Mouse (Mus musculus) stomach, embryonic 14.5 days (tissue): Measurements from ENCODE around the gene Tor1a. TPM values are rescaled to one million over a fixed set of nuclear protein-coding genes. Genes with fewer than 3 reads are reported as not detected.
"Not testable (repeated sequence)": the region's sequence is repeated elsewhere in the genome, so short reads cannot be mapped to it uniquely, and the experiment has no call there.

ENCODE experiments used
- ATAC-seq: fragments of 200-750 bp; cut with Nextera tagmentation; 2 replicates; pipeline ENCODE4 v1.8.0; 2017; ENCODE audit warnings: low read depth, moderate TSS enrichment; ENCODE audit not compliant: insufficient number of reproducible peaks, insufficient read depth, low FRiP score
- H3K27ac ChIP-seq: fragments of 300-500 bp; sonication (generic); 2 replicates; pipeline ENCODE4 v1.5.1; 2014; ENCODE audit warnings: mild to moderate bottlenecking, low read length, moderate library complexity, mixed read lengths
- H3K27me3 ChIP-seq: fragments of 300-500 bp; sonication (generic); 2 replicates; pipeline ENCODE4 v1.6.1; 2014; ENCODE audit warnings: low read length, control low read depth, mixed read lengths; ENCODE audit not compliant: control insufficient read depth, insufficient read depth
- H3K36me3 ChIP-seq: fragments of 300-500 bp; sonication (generic); 2 replicates; pipeline ENCODE4 v1.6.1; 2014; ENCODE audit warnings: mild to moderate bottlenecking, control low read depth, low read length, moderate library complexity, mixed read lengths; ENCODE audit not compliant: control insufficient read depth, insufficient read depth
- H3K4me1 ChIP-seq: fragments of 300-500 bp; sonication (generic); 2 replicates; pipeline ENCODE4 v1.6.1; 2014; ENCODE audit warnings: low read length, control low read depth, mixed read lengths; ENCODE audit not compliant: control insufficient read depth, insufficient read depth
- H3K4me2 ChIP-seq: fragments of 300-500 bp; sonication (generic); replicated peaks from 2 replicates; pipeline ENCODE4 v1.6.1; 2014; ENCODE audit warnings: low read depth, low read length, control low read depth
- H3K4me3 ChIP-seq: fragments of 300-500 bp; sonication (generic); 2 replicates; pipeline ENCODE4 v1.5.1; 2014; ENCODE audit warnings: low read depth, low read length, control low read depth
- H3K9ac ChIP-seq: fragments of 300-500 bp; sonication (generic); replicated peaks from 2 replicates; pipeline ENCODE4 v1.6.1; 2014; ENCODE audit warnings: low read depth, mild to moderate bottlenecking, control low read depth, low read length, moderate library complexity, mixed read lengths
- H3K9me3 ChIP-seq: fragments of 300-500 bp; sonication (generic); 2 replicates; pipeline ENCODE4 v1.6.1; 2016; ENCODE audit warnings: low read depth, low read length, control low read depth; ENCODE audit not compliant: control insufficient read depth
- WGBS: fragments of 180-500 bp; shearing (Covaris S2); extraction: QIAGEN DNeasy Blood & Tissue Kit; methylation state at CpG from one replicate; pipeline ENCODE4 v1.1.7; 2014; 5-methylcytosine and 5-hydroxymethylcytosine counted together
- polyA plus RNA-seq: library from polyadenylated mRNA; unstranded; fragments of >200 nt; fragmentation: Nextera tagmentation; extraction: Ambion mirVana; gene quantifications from 2 replicates; pipeline ENCODE4 v1.2.1, GENCODE M21; 2014

Gene Tor1a
- polyA plus RNA-seq, 1 experiment from 2014 or later: 68.6 TPM

DNA sequence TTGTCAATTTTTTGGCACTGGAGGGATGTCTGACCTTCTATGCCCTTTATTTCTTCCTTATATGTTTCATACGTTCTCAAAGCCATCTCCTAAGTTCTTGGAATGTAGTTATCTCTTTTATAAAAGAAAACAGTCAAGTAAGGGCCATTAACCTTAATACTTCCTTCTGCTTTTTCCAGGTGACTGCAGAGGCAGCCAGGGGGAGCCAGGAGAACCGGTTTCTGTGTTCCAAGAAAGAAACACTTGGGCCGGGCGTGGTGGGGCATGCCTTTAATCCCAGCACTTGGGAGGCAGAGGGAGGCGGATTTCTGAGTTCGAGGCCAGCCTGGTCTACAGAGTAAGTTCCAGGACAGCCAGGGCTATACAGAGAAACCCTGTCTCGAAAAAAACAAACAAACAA, 25.6 kb downstream of the Tor1a start:
- H3K4me3 ChIP-seq, H3K27me3 ChIP-seq, H3K9ac ChIP-seq, H3K9me3 ChIP-seq, H3K4me2 ChIP-seq, H3K36me3 ChIP-seq, H3K27ac ChIP-seq, ATAC-seq, H3K4me1 ChIP-seq: not testable (repeated sequence)
- 44% methylated on average over 7 of the region's 7 CpGs for WGBS

DNA sequence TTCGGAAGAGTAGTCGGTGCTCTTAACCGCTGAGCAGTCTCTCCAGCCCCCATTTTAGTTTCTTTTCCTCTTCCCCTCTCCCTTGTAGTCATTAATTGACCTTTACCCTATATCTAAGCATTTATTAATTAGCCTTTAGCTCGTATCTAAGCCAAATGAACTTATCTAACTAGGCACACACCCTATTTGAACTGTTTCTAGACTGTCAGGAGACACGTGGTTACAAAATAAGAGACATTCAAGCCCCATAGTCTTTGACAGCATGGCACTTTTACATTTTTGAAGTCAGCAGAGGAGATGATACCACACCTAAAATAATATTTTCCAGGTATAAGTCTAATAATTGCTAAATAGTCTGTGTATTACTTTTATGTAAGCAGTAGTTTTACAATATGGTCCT, 26.1 kb downstream of the Tor1a start:
- no peaks in the 10 kb centered on the region for H3K27me3 ChIP-seq
- H3K27ac ChIP-seq: no peak overlapping the region
- H3K4me3 ChIP-seq: no peak overlapping the region
- H3K9me3 ChIP-seq: no peaks in the 10 kb centered on the region
- H3K4me1 ChIP-seq: no peaks in the 10 kb centered on the region
- H3K4me2 ChIP-seq: no peak overlapping the region
- 76% methylated on average over 5 of the region's 5 CpGs for WGBS
- no peaks in the 10 kb centered on the region for H3K36me3 ChIP-seq
- no peak for ATAC-seq
- H3K9ac ChIP-seq: no peak overlapping the region

DNA sequence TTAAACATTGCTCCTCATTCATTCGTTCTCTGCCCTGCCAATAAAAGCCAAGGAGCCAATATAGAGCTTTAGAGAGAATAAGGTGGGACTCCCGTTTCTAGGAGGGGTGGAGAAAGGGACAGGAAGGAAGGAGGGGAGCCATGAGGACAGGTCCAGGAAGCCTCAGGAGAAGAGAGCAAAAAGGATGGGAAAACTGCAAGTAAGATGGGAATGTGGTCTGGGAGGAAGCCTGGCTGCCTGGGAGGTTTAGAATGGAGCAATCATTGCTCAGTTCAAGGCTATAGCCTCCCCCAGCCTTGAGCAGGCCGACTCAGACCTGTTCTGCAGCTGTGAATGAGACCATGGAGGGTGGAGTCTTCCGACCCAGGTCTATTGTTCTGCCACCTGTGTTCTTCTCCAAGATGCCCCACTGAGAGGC, 29.1 kb downstream of the Tor1a start:
- Histone ChIP-seq H3K36me3 (no peaks in the 10 kb centered on the region), H3K27me3 (no peaks in the 10 kb centered on the region), H3K27ac (no peak overlapping the region), H3K9ac (no peak overlapping the region), H3K4me3 (no peak overlapping the region), H3K4me1 (no peaks in the 10 kb centered on the region), H3K9me3 (no peaks in the 10 kb centered on the region), H3K4me2 (no peak overlapping the region)
- no peak for ATAC-seq
- 36% methylated on average over 4 of the region's 4 CpGs for WGBS

DNA sequence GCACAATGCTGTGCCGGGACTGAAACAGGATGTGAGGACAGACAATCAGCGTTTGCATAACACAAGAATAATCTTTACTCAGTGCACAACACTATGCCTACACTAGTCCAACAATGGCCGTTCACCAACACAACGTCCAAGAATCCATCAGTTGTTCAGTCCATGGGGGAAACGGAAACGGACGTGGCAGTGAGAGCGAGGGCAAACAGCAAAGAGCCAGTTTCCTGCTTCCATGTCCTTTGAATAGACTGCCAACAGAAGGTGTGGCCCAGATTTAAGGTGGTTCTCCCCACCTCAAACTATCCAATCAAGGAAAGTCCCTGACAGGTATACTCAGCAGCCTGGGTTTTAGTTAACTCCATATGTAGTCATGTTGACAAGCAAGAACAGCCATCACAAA, 30.0 kb downstream of the Tor1a start:
- no peak overlapping the region for H3K27ac ChIP-seq
- 75% methylated on average over 8 of the region's 8 CpGs for WGBS

DNA sequence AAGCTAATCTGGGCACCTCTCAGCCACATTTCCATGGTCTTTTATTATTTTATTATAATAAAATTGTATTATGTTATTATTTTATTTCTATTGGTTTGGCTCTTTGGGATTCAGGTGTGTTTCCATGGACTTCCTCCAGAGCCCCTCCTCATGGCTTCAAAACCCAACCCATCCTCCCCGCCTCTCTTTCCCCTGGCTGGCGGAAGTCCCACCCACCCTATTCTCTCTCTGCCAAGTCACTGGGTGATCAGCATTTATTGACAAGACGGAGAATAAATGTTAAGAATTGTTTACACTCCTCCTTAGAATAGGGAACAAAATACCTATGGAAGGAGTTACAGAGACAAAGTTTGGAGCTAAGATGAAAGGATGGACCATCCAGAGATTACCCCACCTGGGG, 30.9 kb downstream of the Tor1a start:
- no peaks in the 10 kb centered on the region for H3K4me1 ChIP-seq
- WGBS: 76% methylated on average over 3 of the region's 3 CpGs
- no peak for ATAC-seq
- H3K4me3 ChIP-seq: no peak overlapping the region
- no peak overlapping the region for H3K27ac ChIP-seq
- no peaks in the 10 kb centered on the region for H3K36me3 ChIP-seq
- no peak overlapping the region for H3K9ac ChIP-seq
- H3K9me3 ChIP-seq: no peaks in the 10 kb centered on the region
- H3K27me3 ChIP-seq: no peaks in the 10 kb centered on the region
- no peak overlapping the region for H3K4me2 ChIP-seq

More for the DNA sequence above, 30.0 kb downstream of the Tor1a start:
- no peak overlapping the region for H3K9ac ChIP-seq
- no peaks in the 10 kb centered on the region for H3K4me1 ChIP-seq
- H3K27me3 ChIP-seq: no peaks in the 10 kb centered on the region
- no peak overlapping the region for H3K4me3 ChIP-seq
- no peak overlapping the region for H3K4me2 ChIP-seq
- H3K9me3 ChIP-seq: no peaks in the 10 kb centered on the region
- no peaks in the 10 kb centered on the region for H3K36me3 ChIP-seq
- ATAC-seq: no peak

DNA sequence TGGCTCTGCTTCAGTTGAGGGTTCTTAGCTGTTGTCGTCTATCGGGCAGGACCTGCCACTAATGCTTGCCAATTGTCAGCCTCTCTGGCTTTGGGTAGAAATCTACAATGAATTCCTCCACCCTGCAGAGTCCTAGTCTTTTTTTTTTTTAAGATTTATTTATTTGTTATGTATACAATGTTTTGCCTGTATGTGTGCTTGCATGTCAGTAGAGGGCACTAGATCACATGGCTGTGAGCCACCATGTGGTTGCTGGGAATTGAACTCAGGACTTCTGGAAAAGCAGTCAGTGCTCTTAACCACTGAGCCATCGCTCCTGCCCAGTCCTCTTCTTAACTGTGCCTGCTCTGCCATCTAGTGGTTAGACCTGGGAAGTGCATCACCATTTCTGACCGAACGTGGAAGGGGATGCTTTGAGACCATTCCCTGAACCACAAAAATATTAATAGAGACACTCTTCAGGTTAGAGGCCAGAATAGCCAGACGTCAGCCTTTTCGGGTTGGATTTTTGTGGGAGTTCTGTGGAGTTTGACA, 33.7 kb downstream of the Tor1a start:
- Histone ChIP-seq H3K9me3 (no peaks in the 10 kb centered on the region), H3K27me3 (no peaks in the 10 kb centered on the region), H3K4me1 (no peaks in the 10 kb centered on the region; the same call in 1 of the 2 replicates), H3K36me3 (no peaks in the 10 kb centered on the region), H3K27ac (no peak overlapping the region), H3K4me2 (no peak overlapping the region), H3K4me3 (no peak overlapping the region), H3K9ac (no peak overlapping the region)
- WGBS: 18% methylated on average over 7 of the region's 7 CpGs
- no peak for ATAC-seq

DNA sequence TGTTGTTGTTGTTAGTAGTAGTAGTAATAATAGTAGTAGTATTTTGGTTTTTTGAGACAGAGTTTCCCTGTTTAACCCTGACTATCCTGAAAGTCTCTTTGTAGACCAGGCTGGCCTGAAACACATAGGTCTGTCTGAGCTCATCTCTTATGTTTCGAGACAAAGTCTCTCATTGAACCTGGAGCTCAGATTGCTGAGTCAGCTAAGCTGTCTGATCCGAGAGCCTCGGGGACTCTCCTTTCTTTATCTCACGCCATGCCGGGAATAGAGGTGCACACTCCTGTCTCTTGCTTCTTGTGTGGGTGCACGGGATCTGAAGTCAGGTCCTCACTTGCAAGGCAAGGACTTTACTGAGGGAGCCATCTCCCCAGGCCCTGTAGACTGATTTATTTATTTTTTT, 34.7 kb downstream of the Tor1a start:
- H3K4me2 ChIP-seq: no peak overlapping the region
- no peak overlapping the region for H3K9ac ChIP-seq
- ATAC-seq: no peak
- no peak overlapping the region for H3K4me3 ChIP-seq
- H3K27ac ChIP-seq: no peak overlapping the region
- peaks cover 5% of the 10 kb centered on the region; the same call in 1 of the 2 replicates for H3K4me1 ChIP-seq
- no peaks in the 10 kb centered on the region for H3K27me3 ChIP-seq
- 60% methylated on average over 6 of the region's 6 CpGs for WGBS
- H3K9me3 ChIP-seq: no peaks in the 10 kb centered on the region
- H3K36me3 ChIP-seq: no peaks in the 10 kb centered on the region

DNA sequence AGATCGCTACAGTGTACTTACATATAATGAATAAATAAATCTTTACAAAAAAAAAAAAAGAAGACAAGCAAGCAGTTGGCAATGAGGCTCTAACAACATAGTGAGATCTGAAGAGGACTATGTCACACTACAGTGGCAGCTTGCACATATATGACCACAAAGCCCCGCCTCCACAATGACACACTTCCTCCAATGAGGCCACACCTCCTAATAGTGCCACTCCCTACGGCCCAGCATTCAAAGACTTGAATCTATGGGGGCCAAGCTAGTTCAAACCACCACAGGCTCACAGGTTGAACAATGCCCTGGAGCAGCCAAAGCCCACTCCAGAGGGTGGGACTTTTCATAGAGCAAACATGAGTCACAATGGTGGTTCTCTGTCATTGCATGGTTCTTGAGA, 35.8 kb downstream of the Tor1a start:
- WGBS: 69% methylated on average over 3 of the region's 3 CpGs
- Histone ChIP-seq H3K27ac (no peak overlapping the region), H3K4me1 (peaks cover 10% of the 10 kb centered on the region; the same call in 1 of the 2 replicates), H3K4me2 (no peak overlapping the region), H3K36me3 (no peaks in the 10 kb centered on the region), H3K4me3 (no peak overlapping the region), H3K27me3 (no peaks in the 10 kb centered on the region), H3K9me3 (no peaks in the 10 kb centered on the region), H3K9ac (no peak overlapping the region)
- ATAC-seq: no peak

DNA sequence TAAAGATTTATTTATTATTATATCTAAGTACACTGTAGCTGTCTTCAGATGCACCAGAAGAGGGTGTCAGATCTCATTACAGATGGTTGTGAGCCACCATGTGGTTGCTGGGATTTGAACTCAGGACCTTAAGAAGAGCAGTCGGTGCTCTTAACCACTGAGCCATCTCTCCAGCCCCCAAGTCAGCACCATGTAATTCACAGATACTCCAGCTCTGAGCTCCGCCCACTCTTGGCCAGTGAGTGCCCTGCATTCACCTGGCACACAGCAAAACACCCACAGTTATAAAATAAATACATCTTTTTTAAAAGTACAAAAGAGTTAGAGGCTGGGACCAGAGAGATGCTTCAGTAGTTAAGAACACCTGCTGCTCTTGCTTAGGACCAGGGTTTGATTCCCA, 36.9 kb downstream of the Tor1a start:
- H3K4me3 ChIP-seq, H3K9me3 ChIP-seq, H3K27me3 ChIP-seq, H3K27ac ChIP-seq, H3K36me3 ChIP-seq, H3K9ac ChIP-seq, ATAC-seq, H3K4me2 ChIP-seq: not testable (repeated sequence)
- peaks cover 15% of the 10 kb centered on the region; the same call in 1 of the 2 replicates for H3K4me1 ChIP-seq
- WGBS: 85% methylated on average over 2 of the region's 2 CpGs
